Mouse (Mus musculus): ENCODE measurements at regions not wholly inside any gene's neighbourhood (a gene's known extent, or its start where the extent isn't known, plus 50 kb on each side); places are given as distances from the start of the nearest gene placed in this dataset.

DNA sequence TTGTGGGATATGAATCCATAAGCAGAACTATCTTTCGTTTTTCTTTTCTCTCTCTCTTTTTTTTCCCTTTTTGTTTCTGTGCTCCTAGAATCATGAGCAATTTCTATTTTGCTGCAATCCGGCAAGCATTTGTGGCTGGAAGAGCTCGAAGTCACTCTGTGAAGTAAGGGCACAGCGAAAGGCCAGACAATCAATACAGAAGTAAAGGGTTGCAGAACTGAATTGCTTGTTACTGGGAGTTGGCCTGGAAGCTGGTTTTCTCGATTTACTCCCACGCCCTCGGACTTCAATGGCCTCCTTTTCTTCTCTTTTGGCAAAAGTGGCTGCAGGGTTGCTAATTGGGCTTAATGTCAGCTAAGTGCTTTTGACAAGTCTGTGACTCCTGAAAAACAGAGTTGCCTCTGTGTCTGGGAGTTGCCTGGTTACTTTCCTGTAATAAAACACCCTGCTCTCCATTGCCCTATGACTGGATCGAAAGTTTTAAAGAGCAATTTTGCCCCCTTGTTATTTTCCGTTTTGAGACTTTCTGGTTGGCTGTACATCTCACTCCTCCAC lies 822.9 kb downstream of the Sorcs1 start:
- TF ChIP-seq CTCF (IDR thresholded peaks at IDR 0.05; ENCODE audit: borderline replicate concordance, extremely low read depth, insufficient read depth, insufficient read length), result no peak
- TF ChIP-seq POLR2A (IDR thresholded peaks at IDR 0.05; ENCODE audit: borderline replicate concordance, extremely low read depth, insufficient read depth, insufficient read length, poor library complexity, severe bottlenecking), result no peak

Measured in brain, embryonic 14.5 days (tissue).